Mouse (Mus musculus) liver, adult 2 months (tissue): ENCODE measurements at regions not wholly inside any gene's neighbourhood (a gene's known extent, or its start where the extent isn't known, plus 50 kb on each side); places are given as distances from the start of the nearest gene placed in this dataset.
"Not testable (repeated sequence)": the region's sequence is repeated elsewhere in the genome, so short reads cannot be mapped to it uniquely, and the experiment has no call there.

Source experiments
- DNase-seq: peaks from one replicate; pipeline ENCODE4 v3.0.0-alpha.2; 2011; ENCODE audit warnings: low read depth, low spot score; ENCODE audit errors: extremely low read depth
- H3K27ac ChIP-seq: fragments of 200-500 bp; replicated peaks from 2 replicates; pipeline ENCODE4 v1.5.1; 2012; ENCODE audit warnings: low read depth, mild to moderate bottlenecking, control low read depth, inconsistent platforms, low read length; ENCODE audit not compliant: insufficient read depth
- H3K27me3 ChIP-seq: fragments of 200-500 bp; 2 replicates; pipeline ENCODE4 v1.6.1; 2012; ENCODE audit warnings: mild to moderate bottlenecking, moderate library complexity, low read length, inconsistent platforms; ENCODE audit not compliant: control insufficient read depth, insufficient read depth
- H3K36me3 ChIP-seq: fragments of 200-500 bp; 2 replicates; pipeline ENCODE4 v1.6.1; 2012; ENCODE audit warnings: low read length, inconsistent platforms; ENCODE audit not compliant: control insufficient read depth, insufficient read depth
- H3K4me1 ChIP-seq: fragments of 200-500 bp; 2 replicates; pipeline ENCODE4 v1.6.1; 2011; ENCODE audit warnings: low read length; ENCODE audit not compliant: control insufficient read depth, insufficient read depth
- H3K4me3 ChIP-seq: fragments of 200-500 bp; 2 replicates; pipeline ENCODE4 v1.5.1; 2011; ENCODE audit warnings: low read depth, mild to moderate bottlenecking, control low read depth, low read length, moderate library complexity; ENCODE audit not compliant: insufficient read depth
- H3K79me2 ChIP-seq: fragments of 200-500 bp; 2 replicates; pipeline ENCODE4 v1.6.1; 2012; ENCODE audit warnings: inconsistent platforms, mild to moderate bottlenecking, low read length, moderate library complexity; ENCODE audit not compliant: control insufficient read depth, insufficient read depth
- H3K9ac ChIP-seq: fragments of 200-500 bp; 2 replicates; pipeline ENCODE4 v1.6.1; 2012; ENCODE audit warnings: low read depth, mild to moderate bottlenecking, control low read depth, inconsistent platforms, low read length
- CTCF ChIP-seq: fragments of 200-500 bp; IDR thresholded peaks from 2 replicates; pipeline ENCODE4 v1.5.1; 2011; ENCODE audit warnings: low read depth, low read length, control low read depth
- POLR2A ChIP-seq: fragments of 200-500 bp; IDR thresholded peaks from 2 replicates; pipeline ENCODE4 v1.6.1; 2011; ENCODE audit warnings: low read length, control low read depth; ENCODE audit not compliant: insufficient read depth; ENCODE audit errors: extremely low read depth
- WGBS: fragments of 180-500 bp; shearing (Covaris S2); methylation state at CpG from one replicate; pipeline ENCODE4 v1.1.7; 2018; 5-methylcytosine and 5-hydroxymethylcytosine counted together

DNA sequence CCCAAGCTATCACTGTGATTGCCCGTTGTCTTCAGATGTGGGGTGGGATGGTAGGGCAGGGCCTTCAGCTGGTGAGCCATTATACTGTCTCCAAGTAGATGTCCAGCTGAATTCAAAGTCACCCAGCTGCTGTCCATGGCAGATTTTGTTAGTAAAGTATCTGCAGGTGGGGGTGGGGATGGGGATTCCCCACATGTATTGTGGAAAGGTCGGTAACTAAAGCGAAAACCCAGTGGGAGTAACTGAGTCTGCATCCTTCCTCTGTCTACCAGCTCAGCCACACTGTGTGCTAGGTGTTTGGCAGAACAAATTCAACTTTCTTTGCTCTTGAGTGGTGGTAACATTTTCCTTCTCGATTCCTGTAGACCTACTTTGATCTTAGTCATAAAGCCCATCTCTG lies 163.2 kb upstream of the 1700056E22Rik start:
- no peak overlapping the region for H3K4me3 ChIP-seq
- H3K79me2 ChIP-seq: no peaks in the 10 kb centered on the region
- 90% methylated on average over 4 of the region's 4 CpGs for WGBS
- no peak for TF ChIP-seq CTCF
- TF ChIP-seq POLR2A: no peak
- H3K4me1 ChIP-seq: no peaks in the 10 kb centered on the region
- no peak overlapping the region for H3K9ac ChIP-seq
- H3K27me3 ChIP-seq: no peaks in the 10 kb centered on the region
- H3K36me3 ChIP-seq: no peaks in the 10 kb centered on the region
- DNase-seq: no peak
- no peak overlapping the region for H3K27ac ChIP-seq

DNA sequence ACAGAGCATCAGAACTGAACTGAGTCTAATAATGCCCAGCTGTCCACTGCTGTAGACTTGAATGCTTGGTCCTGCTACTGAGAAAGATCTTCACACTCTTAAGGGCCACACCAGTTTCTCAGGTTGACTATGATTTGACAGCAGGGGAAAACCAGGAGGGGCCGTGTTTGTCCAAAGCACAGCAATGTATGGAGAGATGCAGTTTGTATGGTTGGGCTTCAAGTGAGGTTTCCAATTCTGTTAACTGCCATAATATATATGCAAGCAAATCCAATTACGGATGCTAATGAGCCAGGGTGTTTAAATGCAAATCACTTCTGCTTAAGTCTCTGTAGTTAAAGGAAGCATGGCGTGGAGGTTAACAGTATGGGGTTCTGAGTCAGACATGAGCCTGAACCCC lies 157.2 kb upstream of the 1700056E22Rik start:
- no peak for TF ChIP-seq CTCF
- TF ChIP-seq POLR2A: no peak
- 92% methylated on average over 3 of the region's 3 CpGs for WGBS
- H3K27me3 ChIP-seq: no peaks in the 10 kb centered on the region
- H3K4me3 ChIP-seq: no peak overlapping the region
- no peaks in the 10 kb centered on the region for H3K36me3 ChIP-seq
- DNase-seq: no peak
- H3K9ac ChIP-seq: no peak overlapping the region
- no peak overlapping the region for H3K27ac ChIP-seq
- no peaks in the 10 kb centered on the region for H3K79me2 ChIP-seq
- no peaks in the 10 kb centered on the region for H3K4me1 ChIP-seq

- TF ChIP-seq CTCF: peak; percentile 24
- TF ChIP-seq POLR2A: no peak
- Histone ChIP-seq H3K9ac (no peak overlapping the region), H3K27me3 (no peaks in the 10 kb centered on the region), H3K4me3 (no peak overlapping the region), H3K36me3 (no peaks in the 10 kb centered on the region), H3K79me2 (no peaks in the 10 kb centered on the region), H3K27ac (no peak overlapping the region), H3K4me1 (no peaks in the 10 kb centered on the region)
- DNase-seq: no peak
These were observed 153.5 kb upstream of the 1700056E22Rik start for GRCm38 (mm10) chr1:184187582-184187981.

GRCm38 (mm10) chr1:184182163-184182562 lies 148.1 kb upstream of the 1700056E22Rik start:
- H3K79me2 ChIP-seq: no peaks in the 10 kb centered on the region
- no peaks in the 10 kb centered on the region for H3K36me3 ChIP-seq
- H3K27ac ChIP-seq: no peak overlapping the region
- H3K27me3 ChIP-seq: no peaks in the 10 kb centered on the region
- no peaks in the 10 kb centered on the region for H3K4me1 ChIP-seq
- no peak for DNase-seq
- H3K4me3 ChIP-seq: no peak overlapping the region
- TF ChIP-seq POLR2A (no peak), CTCF (no peak)
- no peak overlapping the region for H3K9ac ChIP-seq
- 93% methylated on average over 4 of the region's 4 CpGs for WGBS

DNA sequence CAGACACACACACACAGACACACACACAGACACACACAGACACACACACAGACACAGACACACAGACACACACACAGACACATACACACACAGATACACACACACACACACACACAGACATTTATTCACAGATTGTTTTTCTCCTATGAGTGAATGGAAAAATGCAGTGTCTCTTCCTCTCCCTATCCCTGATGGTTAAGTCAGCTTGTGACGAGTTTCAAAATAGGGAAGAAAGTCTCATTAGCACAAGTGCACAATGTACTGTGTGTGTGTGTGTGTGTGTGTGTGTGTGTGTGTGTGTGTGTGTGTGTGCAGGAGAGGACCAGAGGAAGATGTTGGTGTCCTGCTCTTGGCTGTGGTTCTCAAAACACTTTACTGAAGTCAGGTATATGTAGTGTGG lies 140.3 kb upstream of the 1700056E22Rik start:
- DNase-seq, H3K27ac ChIP-seq, H3K4me3 ChIP-seq, H3K79me2 ChIP-seq, H3K36me3 ChIP-seq, H3K27me3 ChIP-seq, H3K4me1 ChIP-seq, H3K9ac ChIP-seq: not testable (repeated sequence)
- WGBS: 79% methylated on average over 1 of the region's 1 CpGs

DNA sequence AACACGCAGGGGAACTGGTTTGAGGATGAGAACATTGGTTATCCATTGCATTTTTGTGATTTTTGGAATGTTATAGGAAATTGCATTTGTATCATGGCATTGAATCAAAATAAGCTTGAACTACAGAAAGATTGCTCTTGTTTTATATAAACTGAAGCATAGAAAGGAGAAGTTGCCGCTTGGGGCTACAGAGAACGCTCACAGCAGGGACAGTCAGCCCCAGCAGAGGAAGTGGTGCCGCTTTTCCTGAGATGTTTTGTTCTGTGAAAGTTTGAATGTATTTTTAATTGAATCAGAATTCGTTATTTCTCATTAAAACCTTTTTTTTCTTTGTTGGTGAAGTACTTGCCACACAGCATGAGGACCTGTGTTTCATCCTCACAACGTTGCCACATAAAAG lies 139.6 kb upstream of the 1700056E22Rik start:
- DNase-seq: no peak
- Histone ChIP-seq H3K27me3 (no peaks in the 10 kb centered on the region), H3K4me1 (no peaks in the 10 kb centered on the region), H3K9ac (no peak overlapping the region), H3K79me2 (no peaks in the 10 kb centered on the region), H3K36me3 (no peaks in the 10 kb centered on the region), H3K27ac (no peak overlapping the region), H3K4me3 (no peak overlapping the region)
- 87% methylated on average over 6 of the region's 6 CpGs for WGBS
- TF ChIP-seq CTCF: no peak
- TF ChIP-seq POLR2A: no peak

DNA sequence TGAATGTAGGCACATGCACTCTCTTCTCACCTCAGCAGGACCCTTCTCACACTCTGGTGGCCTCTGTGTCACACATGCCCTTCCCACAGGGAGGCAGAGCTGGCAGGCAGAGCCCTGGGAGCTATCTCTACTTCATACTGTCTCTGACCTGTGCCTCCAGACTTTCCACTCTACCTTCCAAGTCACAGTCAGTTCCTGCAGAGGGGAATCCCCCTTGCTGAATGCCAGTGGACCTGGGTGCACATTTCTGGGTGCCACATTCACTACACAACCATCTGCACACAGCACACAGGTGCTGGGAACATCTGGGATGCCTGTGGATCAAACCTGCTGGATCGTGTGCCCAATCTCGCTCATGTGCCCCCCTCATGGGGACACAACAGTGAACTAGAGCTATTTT lies 138.9 kb upstream of the 1700056E22Rik start:
- Histone ChIP-seq H3K4me1 (no peaks in the 10 kb centered on the region), H3K79me2 (no peaks in the 10 kb centered on the region), H3K36me3 (no peaks in the 10 kb centered on the region), H3K27ac (no peak overlapping the region), H3K27me3 (no peaks in the 10 kb centered on the region), H3K9ac (no peak overlapping the region), H3K4me3 (no peak overlapping the region)
- TF ChIP-seq CTCF: no peak
- 88% methylated on average over 2 of the region's 2 CpGs for WGBS
- no peak for DNase-seq
